Comparison of ENCODE assay signal across 22 mouse cellular contexts in the genomic region with DNA sequence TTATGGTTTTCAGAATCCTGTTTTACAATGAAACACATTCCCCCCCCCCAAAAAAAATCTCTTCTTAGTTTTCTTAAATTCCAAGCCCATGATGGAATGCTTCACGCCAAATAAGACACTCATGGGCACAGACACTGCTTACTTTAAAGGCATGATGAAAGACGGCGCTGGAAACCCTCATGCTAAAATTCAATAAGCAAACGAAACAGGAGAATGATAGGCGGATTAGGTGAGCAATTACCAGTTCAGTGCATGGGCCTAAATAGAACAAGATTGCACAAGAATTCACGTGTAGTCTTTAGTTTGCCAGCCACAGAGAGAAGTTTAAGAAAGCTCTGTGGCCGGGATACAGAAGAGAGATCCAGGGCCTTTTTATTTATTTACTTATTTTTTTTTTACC. TPM values are rescaled to one million over a fixed set of nuclear protein-coding genes. Genes with fewer than 3 reads are reported as not detected.
DNase-seq lines count a peak whose midpoint lies in the region; ATAC-seq lines count a peak whose summit lies in the region.
"Had no signal": no experiment of that assay in that cellular context is flagged by ENCODE, and none has a peak within 500 bp of the region (broad histone marks: within the 10 kb centered on the region; RNA-seq: fewer than 3 reads in every experiment).

No protein-coding gene starts in this region.

- H3K4me2 ChIP-seq in forebrain, embryonic 16.5 days (ENCODE audit: low read length), result no peak overlapping the region
- no peak overlapping the region for H3K4me2 ChIP-seq in liver, embryonic 16.5 days (ENCODE audit: low read depth, low read length)
- H3K4me2 ChIP-seq in liver, embryonic 11.5 days, result no peak overlapping the region
- no peak overlapping the region for H3K4me2 ChIP-seq in embryonic facial prominence, embryonic 11.5 days (ENCODE audit: low read depth, low read length)
- H3K4me2 ChIP-seq in forebrain, embryonic 14.5 days (ENCODE audit: low read length), result no peak overlapping the region
- H3K4me2 ChIP-seq: hindbrain, embryonic 15.5 days; intestine, embryonic 15.5 days; limb, embryonic 12.5 days; liver, embryonic 15.5 days; midbrain, embryonic 11.5 days had no signal

- 41% methylated on average over 7 of the region's 7 CpGs for WGBS in forebrain, embryonic 10.5 days
- WGBS in forebrain, embryonic 16.5 days, result 16% methylated on average over 7 of the region's 7 CpGs
- WGBS in liver, embryonic 16.5 days (ENCODE audit: insufficient replicate concordance), result 51% methylated on average over 7 of the region's 7 CpGs
- 63% methylated on average over 7 of the region's 7 CpGs for WGBS in liver, embryonic 11.5 days
- WGBS in embryonic facial prominence, embryonic 11.5 days, result 28% methylated on average over 7 of the region's 7 CpGs
- 8% methylated on average over 7 of the region's 7 CpGs for WGBS in forebrain, embryonic 14.5 days

- DNase-seq in forebrain, embryonic 10.5 days (ENCODE audit: extremely low spot score, low spot score), result no peak
- DNase-seq in liver, embryonic 11.5 days (ENCODE audit: low spot score), result no peak
- peak; percentile 81 for DNase-seq in embryonic facial prominence, embryonic 11.5 days (ENCODE audit: low spot score)
- peak; percentile 33 for DNase-seq in forebrain, embryonic 14.5 days (ENCODE audit: low spot score)
- DNase-seq in right cerebral cortex, postnatal 36 days (ENCODE audit: low spot score in 2 of 2), result no peak
- DNase-seq: adrenal gland, postnatal 14 days; cerebellum, postnatal 10 days; heart, postnatal 4 days; kidney, adult 8-10 months; kidney, postnatal 10 days; right cerebral cortex, postnatal 14 days; spleen, adult 18-20 months had no signal

- H3K36me3 ChIP-seq in forebrain, embryonic 10.5 days (replicated peaks), result no peaks in the 10 kb centered on the region
- H3K36me3 ChIP-seq in forebrain, embryonic 16.5 days (ENCODE audit: control insufficient read depth, insufficient read depth), result no peaks in the 10 kb centered on the region
- H3K36me3 ChIP-seq in liver, embryonic 16.5 days (ENCODE audit: control insufficient read depth, insufficient read depth), result no peaks in the 10 kb centered on the region
- no peaks in the 10 kb centered on the region for H3K36me3 ChIP-seq in liver, embryonic 11.5 days (ENCODE audit: control insufficient read depth, insufficient read depth, low read length)
- H3K36me3 ChIP-seq in embryonic facial prominence, embryonic 11.5 days (replicated peaks; ENCODE audit: control insufficient read depth, insufficient read depth, low read depth, low read length), result no peaks in the 10 kb centered on the region
- H3K36me3 ChIP-seq in forebrain, embryonic 14.5 days (ENCODE audit: control insufficient read depth, insufficient read depth, low read length), result no peaks in the 10 kb centered on the region
- H3K36me3 ChIP-seq: heart, embryonic 10.5 days; hindbrain, embryonic 15.5 days; intestine, embryonic 15.5 days; limb, embryonic 12.5 days; liver, embryonic 15.5 days had no signal

- 0 out of 2 replicates have a peak overlapping the region, but pooled peaks have one; percentile 8 for H3K27ac ChIP-seq in forebrain, embryonic 10.5 days
- H3K27ac ChIP-seq in forebrain, embryonic 16.5 days (ENCODE audit: low read length), result no peak overlapping the region
- H3K27ac ChIP-seq in liver, embryonic 16.5 days (ENCODE audit: low read length), result no peak overlapping the region
- H3K27ac ChIP-seq in liver, embryonic 11.5 days (ENCODE audit: low read depth, low read length), result no peak overlapping the region
- H3K27ac ChIP-seq in embryonic facial prominence, embryonic 11.5 days (replicated peaks; ENCODE audit: low read depth, low read length), result no peak overlapping the region
- H3K27ac ChIP-seq in forebrain, embryonic 14.5 days (ENCODE audit: low read depth, low read length), result no peak overlapping the region
- H3K27ac ChIP-seq: heart, embryonic 10.5 days; hindbrain, embryonic 15.5 days; intestine, embryonic 15.5 days; limb, embryonic 12.5 days; liver, embryonic 15.5 days had no signal

- peaks cover 41% of the 10 kb centered on the region for H3K4me1 ChIP-seq in forebrain, embryonic 10.5 days
- H3K4me1 ChIP-seq in forebrain, embryonic 16.5 days (replicated peaks; ENCODE audit: control insufficient read depth, insufficient read depth, low read length), result 0 out of 2 replicates have a peak, but pooled peaks cover 9% of the 10 kb centered on the region
- H3K4me1 ChIP-seq in liver, embryonic 16.5 days (ENCODE audit: control insufficient read depth, low read depth, low read length), result no peaks in the 10 kb centered on the region
- no peaks in the 10 kb centered on the region for H3K4me1 ChIP-seq in liver, embryonic 11.5 days (replicated peaks; ENCODE audit: control insufficient read depth, insufficient read depth, low read length)
- no peaks in the 10 kb centered on the region for H3K4me1 ChIP-seq in embryonic facial prominence, embryonic 11.5 days (ENCODE audit: control insufficient read depth, insufficient read depth, low read length)
- peaks cover 7% of the 10 kb centered on the region; the same call in 1 of the 2 replicates for H3K4me1 ChIP-seq in forebrain, embryonic 14.5 days (ENCODE audit: control insufficient read depth, insufficient read depth, low read length)
- H3K4me1 ChIP-seq: heart, embryonic 10.5 days; intestine, embryonic 15.5 days; liver, embryonic 15.5 days had no signal

- H3K9ac ChIP-seq in forebrain, embryonic 16.5 days (replicated peaks; ENCODE audit: low read depth, low read length), result no peak overlapping the region
- H3K9ac ChIP-seq in liver, embryonic 16.5 days (ENCODE audit: low read depth, low read length), result no peak overlapping the region
- no peak overlapping the region for H3K9ac ChIP-seq in liver, embryonic 11.5 days (ENCODE audit: low read depth, low read length)
- H3K9ac ChIP-seq in embryonic facial prominence, embryonic 11.5 days (replicated peaks; ENCODE audit: low read length), result no peak overlapping the region
- H3K9ac ChIP-seq in forebrain, embryonic 14.5 days (ENCODE audit: low read length), result no peak overlapping the region
- H3K9ac ChIP-seq: hindbrain, embryonic 15.5 days; intestine, embryonic 15.5 days; limb, embryonic 12.5 days; liver, embryonic 15.5 days had no signal

- no peaks in the 10 kb centered on the region for H3K9me3 ChIP-seq in forebrain, embryonic 10.5 days
- H3K9me3 ChIP-seq in forebrain, embryonic 16.5 days (ENCODE audit: control insufficient read depth, low read length), result no peaks in the 10 kb centered on the region
- H3K9me3 ChIP-seq in liver, embryonic 16.5 days (replicated peaks; ENCODE audit: control insufficient read depth, low read length), result no peaks in the 10 kb centered on the region
- H3K9me3 ChIP-seq in liver, embryonic 11.5 days (ENCODE audit: control insufficient read depth, low read length), result no peaks in the 10 kb centered on the region
- no peaks in the 10 kb centered on the region for H3K9me3 ChIP-seq in embryonic facial prominence, embryonic 11.5 days (replicated peaks; ENCODE audit: control insufficient read depth, low read length)
- H3K9me3 ChIP-seq in forebrain, embryonic 14.5 days (replicated peaks; ENCODE audit: control insufficient read depth, low read length), result no peaks in the 10 kb centered on the region
- H3K9me3 ChIP-seq: heart, embryonic 10.5 days; hindbrain, embryonic 15.5 days; intestine, embryonic 15.5 days; limb, embryonic 12.5 days; liver, embryonic 15.5 days had no signal

- H3K4me3 ChIP-seq in forebrain, embryonic 10.5 days, result no peak overlapping the region
- H3K4me3 ChIP-seq in forebrain, embryonic 16.5 days (replicated peaks; ENCODE audit: low read length), result no peak overlapping the region
- H3K4me3 ChIP-seq in liver, embryonic 16.5 days (ENCODE audit: low read depth, low read length), result no peak overlapping the region
- H3K4me3 ChIP-seq in liver, embryonic 11.5 days (ENCODE audit: low read depth, low read length), result no peak overlapping the region
- H3K4me3 ChIP-seq in embryonic facial prominence, embryonic 11.5 days (ENCODE audit: low read depth, low read length), result no peak overlapping the region
- no peak overlapping the region for H3K4me3 ChIP-seq in forebrain, embryonic 14.5 days (ENCODE audit: low read depth, low read length)
- H3K4me3 ChIP-seq: heart, embryonic 10.5 days; hindbrain, embryonic 15.5 days; intestine, embryonic 15.5 days; limb, embryonic 12.5 days; liver, embryonic 15.5 days had no signal

- peaks cover 21% of the 10 kb centered on the region for H3K27me3 ChIP-seq in forebrain, embryonic 10.5 days (ENCODE audit: poor library complexity, severe bottlenecking)
- no peaks in the 10 kb centered on the region for H3K27me3 ChIP-seq in forebrain, embryonic 16.5 days (replicated peaks; ENCODE audit: control insufficient read depth, insufficient read depth, low read length)
- H3K27me3 ChIP-seq in liver, embryonic 16.5 days (ENCODE audit: control insufficient read depth, insufficient read depth, low read depth, low read length), result no peaks in the 10 kb centered on the region
- no peaks in the 10 kb centered on the region for H3K27me3 ChIP-seq in liver, embryonic 11.5 days (replicated peaks; ENCODE audit: control insufficient read depth, insufficient read depth, low read length)
- H3K27me3 ChIP-seq in embryonic facial prominence, embryonic 11.5 days (ENCODE audit: control insufficient read depth, insufficient read depth, low read length), result no peaks in the 10 kb centered on the region
- H3K27me3 ChIP-seq in forebrain, embryonic 14.5 days (replicated peaks; ENCODE audit: control insufficient read depth, insufficient read depth, low read length), result no peaks in the 10 kb centered on the region
- H3K27me3 ChIP-seq: hindbrain, embryonic 15.5 days; intestine, embryonic 15.5 days; limb, embryonic 12.5 days; liver, embryonic 15.5 days had no signal

- ATAC-seq in forebrain, embryonic 16.5 days, result no peak
- peak; percentile 43; the same call in 1 of the 2 replicates for ATAC-seq in liver, embryonic 16.5 days (ENCODE audit: low read depth)
- ATAC-seq in liver, embryonic 11.5 days (replicated peaks; ENCODE audit: low FRiP score), result no peak
- peak; percentile 70; the same call in 1 of the 2 replicates for ATAC-seq in embryonic facial prominence, embryonic 11.5 days (replicated peaks; ENCODE audit: insufficient number of reproducible peaks, low FRiP score, low TSS enrichment, low read depth)
- ATAC-seq in forebrain, embryonic 14.5 days, result peak; percentile 5; the same call in 1 of the 2 replicates
- ATAC-seq: CD4-positive, CD25-positive, alpha-beta regulatory T cell, adult 4 months; intestine, embryonic 15.5 days; lung, postnatal 0 days had no signal

RNA-seq across cellular contexts. Expression of gene Tenm3, which starts 49.5 kb away (rescaled TPM):
- polyA plus RNA-seq in forebrain, embryonic 10.5 days (2016; fragmentation: Nextera tagmentation; extraction: Ambion mirVana), result 39.0 and 41.4 TPM in 2 replicates
- 23.8 and 24.8 TPM in 2 replicates for polyA plus RNA-seq in forebrain, embryonic 16.5 days (2015; fragmentation: Nextera tagmentation; extraction: Ambion mirVana)
- polyA plus RNA-seq in liver, embryonic 16.5 days (2015; fragmentation: Nextera tagmentation; extraction: Ambion mirVana), result 4.3 and 6.0 TPM in 2 replicates
- polyA plus RNA-seq in liver, embryonic 11.5 days (2014; fragmentation: Nextera tagmentation; extraction: Ambion mirVana), result 11.0 and 13.6 TPM in 2 replicates
- 47.0 and 49.2 TPM in 2 replicates for polyA plus RNA-seq in embryonic facial prominence, embryonic 11.5 days (2014; fragmentation: Nextera tagmentation; extraction: Ambion mirVana)
- 12.5 and 23.2 TPM in 2 replicates for polyA plus RNA-seq in forebrain, embryonic 14.5 days (2014; fragmentation: Nextera tagmentation; extraction: Ambion mirVana)

Comparison
In these comparisons a context has a peak if more than half of its experiments do, and no peak if none do; other contexts are left out.
1. DNase-seq: peak in embryonic facial prominence, embryonic 11.5 days (single experiment) and forebrain, embryonic 14.5 days (single experiment); none in forebrain, embryonic 10.5 days (single experiment), liver, embryonic 11.5 days (single experiment) and right cerebral cortex, postnatal 36 days (0 of 2).
2. ATAC-seq: peak in liver, embryonic 16.5 days (single experiment), embryonic facial prominence, embryonic 11.5 days (single experiment) and forebrain, embryonic 14.5 days (single experiment); none in forebrain, embryonic 16.5 days (single experiment) and liver, embryonic 11.5 days (single experiment).